16 mouse cellular contexts compared by ENCODE assay signal in genomic region chr8:94408443-94409080, GRCm38 (mm10). TPM values are rescaled to one million over a fixed set of nuclear protein-coding genes. Genes with fewer than 3 reads are reported as not detected.
DNase-seq lines count a peak whose midpoint lies in the region; ATAC-seq lines count a peak whose summit lies in the region.
"Had no signal": no experiment of that assay in that cellular context is flagged by ENCODE, and none has a peak within 500 bp of the region (broad histone marks: within the 10 kb centered on the region; RNA-seq: fewer than 3 reads in every experiment).

No protein-coding gene starts in this region.

- DNase-seq in embryo, embryonic 10 days (ENCODE audit: low spot score): peak; percentile 6
- DNase-seq in embryo, embryonic 9.5 days (ENCODE audit: extremely low spot score): no peak
- DNase-seq in CD4-positive, CD25-positive, alpha-beta regulatory T cell, adult 2 months (ENCODE audit: low read depth, low spot score): peak; percentile 52
- peak; percentile 60 for DNase-seq in induced T-regulatory cell, adult 2 months (ENCODE audit: low read depth)
- no peak for DNase-seq in kidney, postnatal 10 days
- DNase-seq: adrenal gland, adult 2 months; cerebellum, adult 2 months; kidney, postnatal 25 days; thymus, adult 2 months had no signal

- H3K27me3 ChIP-seq in intestine, embryonic 15.5 days (replicated peaks): no peaks in the 10 kb centered on the region
- H3K27me3 ChIP-seq: forebrain, embryonic 13.5 days; neural tube, embryonic 15.5 days had no signal

- H3K36me3 ChIP-seq in intestine, embryonic 15.5 days: no peaks in the 10 kb centered on the region
- H3K36me3 ChIP-seq: hindbrain, embryonic 10.5 days; neural tube, embryonic 15.5 days had no signal

- 59% methylated on average over 8 of the region's 8 CpGs for WGBS in intestine, embryonic 15.5 days

- no peak overlapping the region for H3K27ac ChIP-seq in intestine, embryonic 15.5 days
- H3K27ac ChIP-seq: forebrain, embryonic 13.5 days; hindbrain, embryonic 10.5 days; neural tube, embryonic 15.5 days had no signal

- no peak overlapping the region for H3K4me3 ChIP-seq in intestine, embryonic 15.5 days (replicated peaks)
- H3K4me3 ChIP-seq: forebrain, embryonic 13.5 days; hindbrain, embryonic 10.5 days; neural tube, embryonic 15.5 days had no signal

- H3K4me1 ChIP-seq in intestine, embryonic 15.5 days (replicated peaks): no peaks in the 10 kb centered on the region
- H3K4me1 ChIP-seq: forebrain, embryonic 13.5 days; neural tube, embryonic 15.5 days had no signal

- H3K9ac ChIP-seq in intestine, embryonic 15.5 days: no peak overlapping the region
- H3K9ac ChIP-seq: forebrain, embryonic 13.5 days; neural tube, embryonic 15.5 days had no signal

- no peaks in the 10 kb centered on the region for H3K9me3 ChIP-seq in intestine, embryonic 15.5 days
- H3K9me3 ChIP-seq: forebrain, embryonic 13.5 days; hindbrain, embryonic 10.5 days; neural tube, embryonic 15.5 days had no signal

- H3K4me2 ChIP-seq in intestine, embryonic 15.5 days (replicated peaks): no peak overlapping the region
- H3K4me2 ChIP-seq: forebrain, embryonic 13.5 days; neural tube, embryonic 15.5 days had no signal

- peak; percentile 74 for ATAC-seq in megakaryocyte, adult 5-6 weeks (ENCODE audit: poor library complexity, severe bottlenecking)
- ATAC-seq in intestine, embryonic 15.5 days: no peak
- no peak for ATAC-seq in activated CD4-positive, CD25-positive, alpha-beta regulatory T cell, adult 4 months
- ATAC-seq: forebrain, embryonic 13.5 days; intestine, embryonic 16.5 days had no signal

RNA-seq across cellular contexts. Expression of gene Herpud1, which starts 22.3 kb away (rescaled TPM):
- 71.9 and 76.0 TPM in 2 replicates for total RNA-seq in megakaryocyte, adult 5-6 weeks (2015)
- 79.4 and 80.9 TPM in 2 replicates for total RNA-seq in megakaryocyte, adult 5-6 weeks (2017)
- polyA plus RNA-seq in intestine, embryonic 15.5 days (2015; fragmentation: Nextera tagmentation; extraction: Ambion mirVana): 115 and 138 TPM in 2 replicates
- 100 to 1,000 TPM in 1 of 2 experiments, 10 to 100 TPM in 1; 99.9 to 115 TPM for polyA plus RNA-seq in activated CD4-positive, CD25-positive, alpha-beta regulatory T cell, adult 4 months (2017; shearing (Covaris generic))

RNA-seq across cellular contexts. Expression of gene Nlrc5, which starts 25.6 kb away (rescaled TPM):
- total RNA-seq in megakaryocyte, adult 5-6 weeks (2015): 29.2 and 32.2 TPM in 2 replicates
- total RNA-seq in megakaryocyte, adult 5-6 weeks (2017): 27.4 and 28.2 TPM in 2 replicates
- 0.21 and 0.33 TPM in 2 replicates for polyA plus RNA-seq in intestine, embryonic 15.5 days (2015; fragmentation: Nextera tagmentation; extraction: Ambion mirVana)
- 100 to 1,000 TPM; 141 to 153 TPM for polyA plus RNA-seq in activated CD4-positive, CD25-positive, alpha-beta regulatory T cell, adult 4 months (2017; shearing (Covaris generic))

Comparison
In these comparisons a context has a peak if more than half of its experiments do, and no peak if none do; other contexts are left out.
1. DNase-seq: peak in embryo, embryonic 10 days (single experiment), CD4-positive, CD25-positive, alpha-beta regulatory T cell, adult 2 months (single experiment) and induced T-regulatory cell, adult 2 months (single experiment); none in embryo, embryonic 9.5 days (single experiment) and kidney, postnatal 10 days (single experiment).
2. RNA of gene Nlrc5, which starts 25.6 kb away (polyA plus RNA-seq): 141 to 153 TPM in activated CD4-positive, CD25-positive, alpha-beta regulatory T cell, adult 4 months; 0.21 to 0.33 TPM in intestine, embryonic 15.5 days; every median in the first group is over 100 times any median in the second.